11 mouse cellular contexts compared by ENCODE assay signal in genomic region chrX:9077699-9078098, GRCm38 (mm10). TPM values are rescaled to one million over a fixed set of nuclear protein-coding genes. Genes with fewer than 3 reads are reported as not detected.
A peak's percentile ranks its signal among the peaks of the same experiment; 100 is the strongest.
DNase-seq lines count a peak whose midpoint lies in the region; TF ChIP-seq lines count a peak whose summit lies in the region.
"Not testable (repeated sequence)": the region's sequence is repeated elsewhere in the genome, so short reads cannot be mapped to it uniquely, and the experiment has no call there.
"Had no signal": no experiment of that assay in that cellular context is flagged by ENCODE, and none has a peak within 500 bp of the region (broad histone marks: within the 10 kb centered on the region; RNA-seq: fewer than 3 reads in every experiment).

No protein-coding gene starts in this region.

- intact Hi-C loops in gastrocnemius, postnatal 36 days (cut with DNase I): not testable (repeated sequence)

- not testable (repeated sequence) for H3K27ac ChIP-seq in cortical plate, adult 2 months (ENCODE audit: insufficient read depth, low read length)

- not testable (repeated sequence) for H3K4me3 ChIP-seq in cortical plate, adult 2 months (ENCODE audit: insufficient read depth, low read length)

- not testable (repeated sequence) for TF ChIP-seq POLR2A in cortical plate, adult 2 months (IDR thresholded peaks at IDR 0.05; ENCODE audit: extremely low read depth, insufficient read depth, low read length)

- peak; percentile 31; the same call in 1 of the 2 replicates for TF ChIP-seq CTCF in cortical plate, adult 2 months (IDR thresholded peaks at IDR 0.05; ENCODE audit: extremely low read depth, insufficient read depth, low read length)

- peak; percentile 17 for DNase-seq in adrenal gland, postnatal 14 days
- DNase-seq in gastrocnemius, postnatal 36 days: peak; percentile 21 to 50
- peak; percentile 85 for DNase-seq in kidney, adult 9 months
- peak; percentile 37 to 80 for DNase-seq in left cerebral cortex, adult 8-10 months (ENCODE audit: low spot score in 2 of 2)
- DNase-seq in lung, postnatal 4 days: peak; percentile 42 to 60
- DNase-seq in right cerebral cortex, adult 2 months (ENCODE audit: low spot score in 2 of 2): peak; percentile 59 to 88
- DNase-seq in urinary bladder, postnatal 25 days (ENCODE audit: low spot score): peak; percentile 12

- H3K4me1 ChIP-seq in cortical plate, adult 2 months (ENCODE audit: control insufficient read depth, insufficient read depth, low read length): not testable (repeated sequence)

RNA-seq across cellular contexts. Expression of gene Fthl17f, which starts 14.9 kb away (rescaled TPM):
- not detected in 2 replicates for total RNA-seq in adrenal gland, postnatal 14 days (2021)
- polyA plus RNA-seq in cortical plate, adult 2 months (2012; rRNA removed): not detected in 2 replicates
- total RNA-seq in gastrocnemius, postnatal 36 days (2021): not detected
- not detected for total RNA-seq in left cerebral cortex, adult 8-10 months (2022)
- total RNA-seq: monocyte, adult 5-6 weeks had no signal
- polyA plus RNA-seq: forebrain, embryonic 10.5 days; inflammation-experienced regulatory T-cells, adult 6 months had no signal

RNA-seq across cellular contexts. Expression of gene 4930402K13Rik, which starts 26.7 kb away (rescaled TPM):
- not detected in 2 replicates for total RNA-seq in adrenal gland, postnatal 14 days (2021)
- not detected in 2 replicates for polyA plus RNA-seq in cortical plate, adult 2 months (2012; rRNA removed)
- not detected for total RNA-seq in gastrocnemius, postnatal 36 days (2021)
- total RNA-seq in left cerebral cortex, adult 8-10 months (2022): not detected
- total RNA-seq: monocyte, adult 5-6 weeks had no signal
- polyA plus RNA-seq: forebrain, embryonic 10.5 days; inflammation-experienced regulatory T-cells, adult 6 months had no signal

RNA-seq across cellular contexts. Expression of gene Fthl17e, which starts 44.4 kb away (rescaled TPM):
- total RNA-seq in adrenal gland, postnatal 14 days (2021): not detected in 2 replicates
- polyA plus RNA-seq in cortical plate, adult 2 months (2012; rRNA removed): not detected in 2 replicates
- total RNA-seq in gastrocnemius, postnatal 36 days (2021): not detected
- total RNA-seq in left cerebral cortex, adult 8-10 months (2022): not detected
- total RNA-seq: monocyte, adult 5-6 weeks had no signal
- polyA plus RNA-seq: forebrain, embryonic 10.5 days; inflammation-experienced regulatory T-cells, adult 6 months had no signal

Comparison
In these comparisons a context has a peak if more than half of its experiments do, and no peak if none do; other contexts are left out.
1. DNase-seq: peak in every context shown above with its lines; median percentile 85 in kidney, adult 9 months; 74 in right cerebral cortex, adult 2 months; 58 in left cerebral cortex, adult 8-10 months; 51 in lung, postnatal 4 days; 36 in gastrocnemius, postnatal 36 days; 17 in adrenal gland, postnatal 14 days; 12 in urinary bladder, postnatal 25 days.